Mouse (Mus musculus) liver, embryonic 13.5 days (tissue): ENCODE measurements at regions not wholly inside any gene's neighbourhood (a gene's known extent, or its start where the extent isn't known, plus 50 kb on each side); places are given as distances from the start of the nearest gene placed in this dataset.
A peak's percentile ranks its signal among the peaks of the same experiment; 100 is the strongest.

Source experiments
- ATAC-seq: fragments of 200-750 bp; cut with Nextera tagmentation; 2 replicates; pipeline ENCODE4 v1.8.0; 2017; ENCODE audit warnings: low read depth, mild to moderate bottlenecking, moderate number of reproducible peaks, moderate library complexity
- DNase-seq: peaks from one replicate; pipeline ENCODE4 v3.0.0; 2022
- H3K27ac ChIP-seq: fragments of 300-500 bp; sonication (generic); 2 replicates; pipeline ENCODE4 v1.5.1; 2015; ENCODE audit warnings: moderate library complexity, mild to moderate bottlenecking, inconsistent platforms
- H3K27me3 ChIP-seq: fragments of 300-500 bp; sonication (generic); 2 replicates; pipeline ENCODE4 v1.6.1; 2015; ENCODE audit warnings: mild to moderate bottlenecking, inconsistent platforms
- H3K36me3 ChIP-seq: fragments of 300-500 bp; sonication (generic); 2 replicates; pipeline ENCODE4 v1.6.1; 2015; ENCODE audit warnings: mild to moderate bottlenecking, inconsistent platforms
- H3K4me1 ChIP-seq: fragments of 300-500 bp; sonication (generic); replicated peaks from 2 replicates; pipeline ENCODE4 v1.6.1; 2015; ENCODE audit warnings: inconsistent platforms
- H3K4me2 ChIP-seq: fragments of 300-500 bp; sonication (generic); 2 replicates; pipeline ENCODE4 v1.6.1; 2015; ENCODE audit warnings: inconsistent platforms, mild to moderate bottlenecking, moderate library complexity
- H3K4me3 ChIP-seq: fragments of 300-500 bp; sonication (generic); replicated peaks from 2 replicates; pipeline ENCODE4 v1.5.1; 2015; ENCODE audit warnings: mild to moderate bottlenecking, inconsistent platforms
- H3K9ac ChIP-seq: fragments of 300-500 bp; sonication (generic); 2 replicates; pipeline ENCODE4 v1.6.1; 2015; ENCODE audit warnings: mild to moderate bottlenecking, inconsistent platforms
- H3K9me3 ChIP-seq: fragments of 300-500 bp; sonication (generic); replicated peaks from 2 replicates; pipeline ENCODE4 v1.6.1; 2016; ENCODE audit warnings: inconsistent platforms
- WGBS: fragments of 180-500 bp; shearing (Covaris S2); methylation state at CpG from one replicate; pipeline ENCODE4 v1.1.7; 2015; ENCODE audit not compliant: insufficient replicate concordance; 5-methylcytosine and 5-hydroxymethylcytosine counted together

DNA sequence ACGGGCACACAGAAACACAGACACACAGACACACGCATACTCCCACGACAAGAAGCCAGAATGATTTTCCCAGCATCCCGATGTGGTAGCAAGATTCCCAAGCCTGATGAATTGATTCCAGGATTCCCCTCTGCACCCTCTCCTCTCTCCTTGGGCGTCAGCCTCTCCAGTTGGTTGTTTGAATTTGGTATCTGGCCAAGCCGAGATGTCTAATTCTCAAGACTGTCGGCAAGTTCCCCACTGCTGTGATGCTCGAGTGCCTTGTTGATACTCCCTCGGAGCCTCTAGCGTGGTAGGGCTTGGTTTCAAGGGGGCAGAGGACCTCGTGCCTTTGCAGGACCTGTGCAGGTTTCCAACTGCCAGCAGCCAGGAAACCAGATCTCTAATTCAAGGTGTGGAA, 397.9 kb downstream of the Tshz3 start:
- Histone ChIP-seq H3K4me2 (no peak overlapping the region), H3K9ac (no peak overlapping the region), H3K4me3 (no peak overlapping the region), H3K27me3 (no peaks in the 10 kb centered on the region), H3K4me1 (peaks cover 23% of the 10 kb centered on the region), H3K27ac (no peak overlapping the region), H3K9me3 (no peaks in the 10 kb centered on the region), H3K36me3 (no peaks in the 10 kb centered on the region)
- DNase-seq (no peak), ATAC-seq (no peak)
- 68% methylated on average over 11 of the region's 11 CpGs for WGBS

DNA sequence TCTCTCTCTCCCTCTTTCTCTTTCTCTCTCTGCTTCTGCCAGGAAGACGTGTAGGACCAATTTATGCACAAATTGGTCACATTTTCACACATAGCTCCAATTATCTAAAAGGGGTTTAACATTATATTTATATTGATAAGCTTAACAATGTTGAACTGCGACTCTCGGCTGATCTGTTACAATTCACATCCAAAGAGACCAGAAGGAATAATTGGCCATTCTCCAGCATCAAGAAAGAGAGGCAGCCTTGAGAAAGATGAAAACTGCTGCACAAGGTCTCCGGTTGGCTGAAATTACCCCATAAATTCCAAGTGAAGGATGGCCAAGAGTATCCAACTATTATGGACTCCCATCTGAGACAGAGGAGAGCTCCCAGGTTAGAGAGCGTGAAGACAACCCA, 398.4 kb downstream of the Tshz3 start:
- Histone ChIP-seq H3K36me3 (no peaks in the 10 kb centered on the region), H3K4me1 (peaks cover 21% of the 10 kb centered on the region), H3K27ac (no peak overlapping the region), H3K9me3 (no peaks in the 10 kb centered on the region), H3K4me3 (no peak overlapping the region), H3K27me3 (no peaks in the 10 kb centered on the region), H3K9ac (no peak overlapping the region), H3K4me2 (no peak overlapping the region)
- WGBS = 70% methylated on average over 5 of the region's 5 CpGs
- DNase-seq (no peak), ATAC-seq (no peak)

DNA sequence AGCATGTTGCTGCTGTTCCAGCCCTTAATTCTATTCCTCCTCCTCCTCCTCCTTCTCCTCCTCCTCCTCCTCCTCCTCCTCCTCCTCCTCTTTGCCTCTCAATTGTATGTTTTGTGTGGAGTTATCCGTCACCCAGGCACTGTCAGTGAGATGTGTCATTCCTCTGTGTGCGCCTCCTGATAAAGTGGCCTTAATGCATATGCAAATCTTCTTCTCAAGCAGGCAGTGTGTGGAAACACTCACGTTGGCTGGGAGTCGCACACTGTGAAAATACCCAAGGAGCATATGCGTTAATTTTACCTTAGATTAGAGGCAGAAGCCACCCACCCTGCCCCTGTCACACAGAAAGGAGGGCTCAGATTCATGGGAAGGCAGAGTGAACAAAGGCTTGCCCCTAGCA, 401.0 kb downstream of the Tshz3 start:
- H3K9ac ChIP-seq = no peak overlapping the region
- WGBS = 26% methylated on average over 5 of the region's 5 CpGs
- peak; percentile 75 for ATAC-seq
- no peak for DNase-seq
- no peaks in the 10 kb centered on the region for H3K9me3 ChIP-seq
- no peak overlapping the region for H3K4me3 ChIP-seq
- no peak overlapping the region for H3K27ac ChIP-seq
- no peaks in the 10 kb centered on the region for H3K27me3 ChIP-seq
- no peak overlapping the region for H3K4me2 ChIP-seq
- H3K4me1 ChIP-seq = no peaks in the 10 kb centered on the region
- no peaks in the 10 kb centered on the region for H3K36me3 ChIP-seq

DNA sequence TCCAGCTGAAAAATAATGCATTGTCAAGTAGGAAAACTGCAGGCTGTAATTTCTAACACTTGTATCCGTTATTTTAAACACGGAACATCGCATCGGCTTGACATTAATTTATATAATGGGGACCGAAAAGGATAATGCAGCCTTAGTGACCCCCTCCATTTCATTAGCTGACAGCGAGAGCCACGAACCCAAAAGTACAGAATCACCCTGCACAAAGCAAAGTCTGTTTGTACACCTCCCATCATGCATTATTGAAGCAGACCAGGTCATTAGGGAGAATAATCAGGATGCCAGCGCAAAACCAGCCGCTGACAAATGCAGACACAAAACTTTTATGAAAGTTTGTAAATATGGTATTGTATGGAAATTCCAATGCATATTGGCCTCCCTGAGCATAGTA, 406.8 kb downstream of the Tshz3 start:
- ATAC-seq = no peak
- 84% methylated on average over 9 of the region's 9 CpGs for WGBS

DNA sequence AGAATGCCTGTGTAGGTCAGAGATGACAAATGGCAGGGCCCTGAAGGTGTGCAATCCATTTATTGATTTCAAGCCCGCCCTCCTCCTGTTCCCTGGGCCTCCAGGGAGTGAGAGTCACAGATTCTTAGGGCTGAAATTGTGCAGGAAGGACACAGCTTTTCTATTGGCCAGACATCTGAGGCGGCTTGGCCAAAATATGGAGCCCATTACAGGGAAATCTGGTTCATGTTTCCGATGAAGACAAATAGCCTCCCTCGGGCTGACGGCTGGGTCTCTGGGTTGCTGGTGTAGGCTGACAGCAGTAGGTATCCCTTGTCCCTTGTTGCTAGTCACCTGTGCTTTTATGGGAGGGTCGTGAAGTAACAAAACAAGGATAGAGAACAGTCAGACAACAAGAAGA, 413.2 kb downstream of the Tshz3 start:
- Histone ChIP-seq H3K4me1 (no peaks in the 10 kb centered on the region), H3K27me3 (no peaks in the 10 kb centered on the region), H3K9ac (no peak overlapping the region), H3K4me3 (no peak overlapping the region), H3K4me2 (no peak overlapping the region), H3K36me3 (no peaks in the 10 kb centered on the region), H3K9me3 (no peaks in the 10 kb centered on the region), H3K27ac (no peak overlapping the region)
- ATAC-seq = no peak
- 63% methylated on average over 6 of the region's 6 CpGs for WGBS
- no peak for DNase-seq

More for the DNA sequence above, 406.8 kb downstream of the Tshz3 start:
- no peaks in the 10 kb centered on the region for H3K27me3 ChIP-seq
- H3K36me3 ChIP-seq = no peaks in the 10 kb centered on the region
- no peak overlapping the region for H3K4me2 ChIP-seq
- no peak overlapping the region for H3K9ac ChIP-seq
- H3K27ac ChIP-seq = no peak overlapping the region
- no peak for DNase-seq
- no peak overlapping the region for H3K4me3 ChIP-seq
- H3K9me3 ChIP-seq = no peaks in the 10 kb centered on the region
- no peaks in the 10 kb centered on the region for H3K4me1 ChIP-seq

DNA sequence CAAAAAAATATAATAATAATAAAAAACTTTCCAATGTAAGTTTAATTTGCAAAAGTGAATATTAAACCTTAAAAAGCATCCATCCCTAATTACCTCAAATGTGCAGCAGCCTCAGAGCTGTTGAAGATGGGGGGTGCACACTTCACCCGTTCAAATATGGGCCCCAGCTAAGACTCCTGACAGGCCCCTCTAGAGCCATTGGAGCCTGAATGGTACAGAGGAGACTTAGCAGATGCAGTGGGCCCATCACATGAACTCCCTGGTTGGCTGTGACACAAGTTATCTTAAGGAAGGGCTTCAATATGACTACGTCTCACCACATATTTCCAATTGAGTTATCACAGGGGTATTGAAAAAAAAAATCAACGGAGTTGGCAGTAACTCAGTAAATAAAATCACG, 422.9 kb downstream of the Tshz3 start:
- no peak overlapping the region for H3K4me3 ChIP-seq
- H3K4me2 ChIP-seq = no peak overlapping the region
- ATAC-seq (no peak), DNase-seq (no peak)
- 67% methylated on average over 4 of the region's 4 CpGs for WGBS
- H3K4me1 ChIP-seq = no peaks in the 10 kb centered on the region
- no peak overlapping the region for H3K9ac ChIP-seq
- H3K36me3 ChIP-seq = no peaks in the 10 kb centered on the region
- H3K9me3 ChIP-seq = no peaks in the 10 kb centered on the region
- no peaks in the 10 kb centered on the region for H3K27me3 ChIP-seq
- H3K27ac ChIP-seq = no peak overlapping the region

DNA sequence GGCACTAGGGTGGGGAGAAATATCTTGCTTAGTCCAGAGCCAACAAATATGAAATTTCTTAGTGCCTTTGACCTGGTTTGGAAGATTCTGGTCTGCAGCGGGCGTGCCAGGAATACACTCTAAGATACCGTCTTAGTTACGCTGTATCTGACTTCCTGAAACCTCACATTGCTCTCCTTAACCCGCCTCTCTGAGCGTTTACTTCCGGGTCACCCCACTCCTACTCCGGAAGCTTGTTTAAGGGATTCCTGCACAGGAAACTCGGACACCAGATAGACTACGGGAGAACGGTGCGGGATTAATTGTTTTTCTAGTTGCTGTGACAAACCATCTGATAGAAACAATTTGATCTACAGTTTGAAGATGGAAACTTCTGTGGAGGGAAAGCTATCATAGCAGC, 442.3 kb downstream of the Tshz3 start:
- H3K9ac ChIP-seq = no peak overlapping the region
- H3K27ac ChIP-seq = no peak overlapping the region
- WGBS = 67% methylated on average over 12 of the region's 12 CpGs
- H3K4me2 ChIP-seq = no peak overlapping the region
- ATAC-seq (no peak), DNase-seq (no peak)
- H3K36me3 ChIP-seq = no peaks in the 10 kb centered on the region
- no peaks in the 10 kb centered on the region for H3K4me1 ChIP-seq
- no peaks in the 10 kb centered on the region for H3K27me3 ChIP-seq
- H3K9me3 ChIP-seq = no peaks in the 10 kb centered on the region
- H3K4me3 ChIP-seq = no peak overlapping the region

DNA sequence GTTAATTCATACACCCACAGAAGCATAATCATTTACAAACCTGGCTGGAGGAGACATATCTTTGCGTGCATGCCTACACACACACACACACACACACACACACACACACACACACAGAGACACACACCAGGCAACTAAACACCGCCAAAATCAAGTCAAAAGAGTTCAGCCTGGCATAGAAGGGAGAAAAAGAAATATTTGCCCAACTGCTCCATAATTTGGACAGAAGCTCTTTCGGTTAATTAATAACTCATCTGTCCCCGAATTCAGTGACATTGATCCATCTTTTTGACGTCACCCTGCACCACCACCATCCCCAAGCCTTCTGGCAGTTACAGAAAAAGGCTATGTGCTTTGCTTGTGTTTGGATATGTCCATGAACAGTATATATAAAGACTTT, 444.9 kb downstream of the Tshz3 start:
- no peak overlapping the region for H3K4me2 ChIP-seq
- no peaks in the 10 kb centered on the region for H3K9me3 ChIP-seq
- no peak overlapping the region for H3K4me3 ChIP-seq
- H3K36me3 ChIP-seq = no peaks in the 10 kb centered on the region
- H3K9ac ChIP-seq = no peak overlapping the region
- H3K27ac ChIP-seq = no peak overlapping the region
- H3K27me3 ChIP-seq = no peaks in the 10 kb centered on the region
- whole genome bisulfite sequencing = 71% methylated on average over 5 of the region's 5 CpGs
- H3K4me1 ChIP-seq = no peaks in the 10 kb centered on the region
- no peak for ATAC-seq
- DNase-seq = no peak

DNA sequence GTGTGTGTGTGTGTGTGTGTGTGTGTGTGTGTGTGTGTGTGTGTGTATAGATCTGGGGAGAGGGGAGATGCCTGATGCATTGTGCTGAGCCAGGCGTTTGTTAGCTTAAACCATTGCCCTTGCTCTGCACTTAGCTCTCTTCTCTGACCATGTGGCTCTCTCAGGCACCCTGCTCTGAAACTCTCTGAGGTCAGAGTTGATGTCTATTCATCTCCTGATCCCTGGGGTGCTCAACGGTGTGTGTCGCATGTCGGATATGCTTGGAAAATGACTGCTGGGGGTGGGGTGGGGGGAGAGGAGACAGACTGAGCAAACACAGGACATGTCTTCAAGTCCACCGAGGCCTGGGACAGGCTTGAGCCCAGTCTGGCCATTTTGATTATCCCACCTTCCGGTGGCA, 446.4 kb downstream of the Tshz3 start:
- Histone ChIP-seq H3K36me3 (no peaks in the 10 kb centered on the region), H3K4me3 (no peak overlapping the region), H3K4me2 (no peak overlapping the region), H3K4me1 (no peaks in the 10 kb centered on the region), H3K27me3 (no peaks in the 10 kb centered on the region), H3K9me3 (no peaks in the 10 kb centered on the region), H3K27ac (no peak overlapping the region), H3K9ac (no peak overlapping the region)
- WGBS = 68% methylated on average over 6 of the region's 6 CpGs
- DNase-seq (no peak), ATAC-seq (no peak)

DNA sequence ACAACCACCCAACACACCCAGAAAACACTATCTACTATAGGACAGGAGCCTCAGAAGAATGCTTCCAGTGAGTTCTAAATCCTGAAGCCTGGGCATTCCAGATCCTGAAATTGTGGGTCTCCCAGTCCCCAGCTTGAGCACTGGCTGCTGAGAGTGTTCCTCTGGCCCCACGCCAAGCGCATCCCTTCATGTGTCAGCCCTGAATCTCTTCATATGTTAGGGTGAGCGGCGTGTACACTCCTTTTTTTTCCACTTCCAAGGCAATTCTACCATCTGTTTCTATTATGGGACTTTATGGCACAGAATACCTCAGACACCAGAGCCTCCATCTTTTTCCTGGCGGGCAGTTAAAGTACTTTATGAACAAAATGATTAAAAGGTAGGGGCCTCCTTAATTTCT, 451.8 kb downstream of the Tshz3 start:
- no peak for DNase-seq

DNA sequence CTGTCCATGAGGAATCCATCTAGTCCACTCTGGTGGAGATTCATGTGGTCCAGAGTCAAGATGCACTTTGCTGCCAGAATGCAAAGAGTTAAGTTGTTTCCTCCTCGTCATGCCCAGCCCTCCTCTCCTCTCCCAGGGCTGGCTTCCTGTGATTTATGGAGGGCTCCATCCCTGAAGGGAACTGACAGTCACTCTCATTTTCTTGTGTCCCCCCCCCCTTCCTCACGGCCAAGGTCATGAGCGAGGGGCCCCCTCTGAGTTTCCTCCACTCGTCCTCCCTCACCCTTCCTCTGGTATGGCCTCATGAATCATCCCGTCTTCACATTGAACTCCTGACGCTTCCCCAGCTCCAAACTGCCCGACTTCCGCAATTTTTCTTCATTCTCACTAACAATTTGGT, 461.9 kb downstream of the Tshz3 start:
- Histone ChIP-seq H3K9me3 (no peaks in the 10 kb centered on the region), H3K4me3 (no peak overlapping the region), H3K36me3 (no peaks in the 10 kb centered on the region), H3K27ac (no peak overlapping the region), H3K27me3 (no peaks in the 10 kb centered on the region), H3K4me2 (no peak overlapping the region), H3K9ac (no peak overlapping the region), H3K4me1 (no peaks in the 10 kb centered on the region)
- WGBS = 24% methylated on average over 8 of the region's 8 CpGs
- no peak for DNase-seq
- ATAC-seq = no peak

More for the DNA sequence above, 451.8 kb downstream of the Tshz3 start:
- Histone ChIP-seq H3K9me3 (no peaks in the 10 kb centered on the region), H3K4me3 (no peak overlapping the region), H3K4me2 (no peak overlapping the region), H3K36me3 (no peaks in the 10 kb centered on the region), H3K4me1 (no peaks in the 10 kb centered on the region), H3K27ac (no peak overlapping the region), H3K27me3 (no peaks in the 10 kb centered on the region), H3K9ac (no peak overlapping the region)
- ATAC-seq = no peak
- WGBS = 71% methylated on average over 5 of the region's 5 CpGs

DNA sequence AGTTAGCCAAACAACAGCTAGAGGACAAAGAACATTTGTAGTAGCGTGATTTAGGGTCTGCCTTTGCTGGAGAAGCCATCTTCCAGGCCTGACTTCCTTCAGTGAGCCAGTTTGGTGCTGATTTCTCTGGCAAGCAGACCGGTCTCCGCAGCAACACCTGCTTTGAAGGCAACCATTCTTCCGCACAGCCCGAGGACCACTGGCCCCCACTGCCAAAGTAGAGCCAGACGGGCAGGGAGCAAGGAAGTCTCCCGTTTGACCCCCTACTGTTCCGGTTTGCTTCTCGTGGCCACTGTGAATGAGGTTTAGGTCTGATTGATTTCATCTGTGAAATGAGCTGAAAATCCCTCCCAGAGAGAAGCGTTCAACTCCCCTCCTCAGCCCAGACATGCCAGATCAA, 471.0 kb downstream of the Tshz3 start:
- Histone ChIP-seq H3K4me3 (no peak overlapping the region), H3K9me3 (no peaks in the 10 kb centered on the region), H3K9ac (no peak overlapping the region), H3K4me2 (no peak overlapping the region), H3K27me3 (no peaks in the 10 kb centered on the region), H3K4me1 (no peaks in the 10 kb centered on the region), H3K36me3 (no peaks in the 10 kb centered on the region), H3K27ac (no peak overlapping the region)
- ATAC-seq = no peak
- DNase-seq = no peak
- 77% methylated on average over 10 of the region's 10 CpGs for WGBS

DNA sequence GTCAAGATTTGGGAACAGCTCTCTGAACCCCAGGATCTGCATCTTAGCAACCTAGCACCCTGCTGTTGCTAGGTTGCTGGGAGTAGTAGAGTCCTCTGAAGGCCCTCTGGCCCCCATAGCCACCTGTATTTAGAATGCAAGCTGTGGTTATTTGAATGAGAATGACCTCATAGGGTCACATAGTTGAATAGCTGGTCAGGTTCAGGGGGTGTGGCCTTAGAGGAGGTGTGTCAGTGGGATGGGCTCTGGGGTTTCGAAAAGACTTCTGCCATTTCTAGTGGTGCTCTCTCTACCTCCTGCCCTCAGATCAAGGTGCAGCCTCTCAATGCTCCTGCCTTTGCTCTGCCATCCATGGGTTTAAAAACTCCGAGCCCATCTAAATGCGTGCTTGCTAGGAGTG, 477.8 kb downstream of the Tshz3 start:
- ATAC-seq = no peak
- H3K36me3 ChIP-seq = no peaks in the 10 kb centered on the region
- no peak overlapping the region for H3K4me2 ChIP-seq
- WGBS = 78% methylated on average over 3 of the region's 3 CpGs
- DNase-seq = no peak
- no peaks in the 10 kb centered on the region for H3K9me3 ChIP-seq
- no peak overlapping the region for H3K9ac ChIP-seq
- H3K27me3 ChIP-seq = no peaks in the 10 kb centered on the region
- no peaks in the 10 kb centered on the region for H3K4me1 ChIP-seq
- H3K4me3 ChIP-seq = no peak overlapping the region
- no peak overlapping the region for H3K27ac ChIP-seq
